Mouse (Mus musculus): Measurements from ENCODE around the gene Gm21865.
"Not testable (repeated sequence)": the region's sequence is repeated elsewhere in the genome, so short reads cannot be mapped to it uniquely, and the experiment has no call there.

Gene Gm21865

DNA sequence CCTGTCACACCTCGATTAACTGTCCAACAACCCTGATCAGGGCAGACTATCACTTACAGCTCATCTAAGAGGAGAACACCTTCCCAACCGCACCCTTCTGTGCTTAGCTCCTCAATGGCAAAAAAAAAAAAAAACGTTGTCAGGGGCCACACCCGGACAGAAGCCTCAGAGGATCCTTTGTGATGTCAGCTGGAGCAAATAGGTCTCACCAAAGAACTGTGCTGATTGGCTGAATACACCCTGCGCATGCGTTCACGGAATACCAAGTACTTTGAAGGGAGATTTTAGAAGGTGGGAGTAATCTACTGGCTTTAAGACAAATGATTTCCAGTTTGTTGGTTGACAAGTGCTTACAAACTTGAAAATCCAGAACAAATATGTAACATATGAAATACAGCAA is at the start of gene Gm21865:
TSS of gene Gm21865 (minus strand) at position 101 of the 400 bp plus-strand sequence.
- not testable (repeated sequence) for DNase-seq (ENCODE audit: low spot score)

Measured in spleen, adult 12 weeks (tissue).